14 mouse cellular contexts compared by ENCODE assay signal in genomic region chr2:180987432-180988030, GRCm38 (mm10). TPM values are rescaled to one million over a fixed set of nuclear protein-coding genes. Genes with fewer than 3 reads are reported as not detected.
DNase-seq lines count a peak whose midpoint lies in the region; ATAC-seq lines count a peak whose summit lies in the region.
"Had no signal": no experiment of that assay in that cellular context is flagged by ENCODE, and none has a peak within 500 bp of the region (broad histone marks: within the 10 kb centered on the region; RNA-seq: fewer than 3 reads in every experiment).

No protein-coding gene starts in this region.

- H3K9me3 ChIP-seq in heart, embryonic 13.5 days, result no peaks in the 10 kb centered on the region
- H3K9me3 ChIP-seq in embryonic facial prominence, embryonic 10.5 days, result no peaks in the 10 kb centered on the region
- H3K9me3 ChIP-seq: heart, embryonic 15.5 days; liver, embryonic 12.5 days had no signal

- ATAC-seq in heart, embryonic 13.5 days (ENCODE audit: extremely low read depth, insufficient number of reproducible peaks, low FRiP score, low TSS enrichment), result no peak
- ATAC-seq in monocyte, adult 5-6 weeks (replicated peaks; ENCODE audit: insufficient number of reproducible peaks, low FRiP score, low TSS enrichment, poor library complexity, severe bottlenecking), result no peak
- ATAC-seq: liver, embryonic 12.5 days had no signal

- peaks cover 23% of the 10 kb centered on the region for H3K4me1 ChIP-seq in heart, embryonic 13.5 days
- peaks cover 18% of the 10 kb centered on the region for H3K4me1 ChIP-seq in embryonic facial prominence, embryonic 10.5 days
- H3K4me1 ChIP-seq: liver, embryonic 12.5 days had no signal

- 23% methylated on average over 5 of the region's 5 CpGs for WGBS in heart, embryonic 13.5 days
- WGBS in embryonic facial prominence, embryonic 10.5 days, result 27% methylated on average over 5 of the region's 5 CpGs

- 0 out of 2 replicates have a peak overlapping the region, but pooled peaks have one; percentile 25 for H3K9ac ChIP-seq in heart, embryonic 13.5 days
- H3K9ac ChIP-seq: heart, embryonic 15.5 days; liver, embryonic 12.5 days had no signal

- H3K4me3 ChIP-seq in heart, embryonic 13.5 days, result no peak overlapping the region
- no peak overlapping the region for H3K4me3 ChIP-seq in embryonic facial prominence, embryonic 10.5 days
- H3K4me3 ChIP-seq: heart, embryonic 15.5 days; liver, embryonic 12.5 days had no signal

- no peak overlapping the region for H3K4me2 ChIP-seq in heart, embryonic 13.5 days
- H3K4me2 ChIP-seq: heart, embryonic 15.5 days; liver, embryonic 12.5 days had no signal

- DNase-seq in heart, adult 8-10 months (ENCODE audit: low spot score), result no peak
- DNase-seq in Muller cell, postnatal 12 days (ENCODE audit: inconsistent ontology term), result peak; percentile 49
- DNase-seq in embryonic facial prominence, embryonic 10.5 days (ENCODE audit: low spot score), result peak; percentile 32
- peak; percentile 62 for DNase-seq in mesoderm, embryonic 11.5 days (ENCODE audit: low read depth, low spot score)
- DNase-seq in cerebellum, postnatal 36 days, result no peak
- DNase-seq in spleen, postnatal 36 days (ENCODE audit: low spot score in 2 of 2), result no peak
- DNase-seq: adrenal gland, postnatal 36 days; cerebellum, adult 18-20 months; kidney, adult 9 months; lung, postnatal 4 days had no signal

- H3K36me3 ChIP-seq in heart, embryonic 13.5 days, result peaks cover 21% of the 10 kb centered on the region
- peaks cover 24% of the 10 kb centered on the region for H3K36me3 ChIP-seq in embryonic facial prominence, embryonic 10.5 days (replicated peaks)

- H3K27me3 ChIP-seq in heart, embryonic 13.5 days (replicated peaks), result no peaks in the 10 kb centered on the region
- no peaks in the 10 kb centered on the region for H3K27me3 ChIP-seq in embryonic facial prominence, embryonic 10.5 days (replicated peaks; ENCODE audit: low read depth, poor library complexity, severe bottlenecking)
- H3K27me3 ChIP-seq: heart, embryonic 15.5 days; liver, embryonic 12.5 days had no signal

- no peak overlapping the region; the same call in 1 of the 2 replicates for H3K27ac ChIP-seq in heart, embryonic 13.5 days (replicated peaks)
- H3K27ac ChIP-seq in embryonic facial prominence, embryonic 10.5 days (replicated peaks), result peak overlapping the region; percentile 65
- H3K27ac ChIP-seq: heart, embryonic 15.5 days; liver, embryonic 12.5 days had no signal

RNA-seq across cellular contexts. Expression of gene Col20a1, which starts 1.2 kb away (rescaled TPM):
- 0.24 and 0.33 TPM in 2 replicates for polyA plus RNA-seq in heart, embryonic 13.5 days (2015; fragmentation: Nextera tagmentation; extraction: Ambion mirVana)
- under 1 TPM; 0.19 to 0.75 (median 0.28) TPM for total RNA-seq in heart, adult 8-10 months (2022)
- 0.26 and 0.62 TPM in 2 replicates for polyA plus RNA-seq in embryonic facial prominence, embryonic 10.5 days (2016; fragmentation: Nextera tagmentation; extraction: Ambion mirVana)
- total RNA-seq in monocyte, adult 5-6 weeks (2017), result 0.68 to 1.5 TPM (median 1.1 TPM) in 3 replicates

RNA-seq across cellular contexts. Expression of gene Arfgap1, which starts 20.5 kb away (rescaled TPM):
- polyA plus RNA-seq in heart, embryonic 13.5 days (2015; fragmentation: Nextera tagmentation; extraction: Ambion mirVana), result 80.0 and 82.9 TPM in 2 replicates
- total RNA-seq in heart, adult 8-10 months (2022), result 10 to 100 TPM; 28.1 to 35.6 (median 33.2) TPM
- polyA plus RNA-seq in embryonic facial prominence, embryonic 10.5 days (2016; fragmentation: Nextera tagmentation; extraction: Ambion mirVana), result 87.3 and 87.7 TPM in 2 replicates
- total RNA-seq in monocyte, adult 5-6 weeks (2017), result 57.8 to 60.2 TPM (median 58.8 TPM) in 3 replicates

RNA-seq across cellular contexts. Expression of gene Nkain4, which starts 33.0 kb away (rescaled TPM):
- polyA plus RNA-seq in heart, embryonic 13.5 days (2015; fragmentation: Nextera tagmentation; extraction: Ambion mirVana), result 47.3 and 49.3 TPM in 2 replicates
- 10 to 100 TPM in 1 of 4 experiments, 1 to 10 TPM in 3; 6.6 to 12.0 (median 6.7) TPM for total RNA-seq in heart, adult 8-10 months (2022)
- polyA plus RNA-seq in embryonic facial prominence, embryonic 10.5 days (2016; fragmentation: Nextera tagmentation; extraction: Ambion mirVana), result 22.2 and 26.6 TPM in 2 replicates
- total RNA-seq in monocyte, adult 5-6 weeks (2017), result not detected in 3 replicates

RNA-seq across cellular contexts. Expression of gene Chrna4, which starts 55.8 kb away (rescaled TPM):
- 0.37 and 0.48 TPM in 2 replicates for polyA plus RNA-seq in heart, embryonic 13.5 days (2015; fragmentation: Nextera tagmentation; extraction: Ambion mirVana)
- not detected for total RNA-seq in heart, adult 8-10 months (2022)
- 5.5 and 6.7 TPM in 2 replicates for polyA plus RNA-seq in embryonic facial prominence, embryonic 10.5 days (2016; fragmentation: Nextera tagmentation; extraction: Ambion mirVana)
- not detected in 3 replicates for total RNA-seq in monocyte, adult 5-6 weeks (2017)

RNA-seq across cellular contexts. Expression of gene Birc7, which starts 58.7 kb away (rescaled TPM):
- 0.44 and 0.47 TPM in 2 replicates for polyA plus RNA-seq in heart, embryonic 13.5 days (2015; fragmentation: Nextera tagmentation; extraction: Ambion mirVana)
- total RNA-seq in heart, adult 8-10 months (2022), result not detected
- polyA plus RNA-seq in embryonic facial prominence, embryonic 10.5 days (2016; fragmentation: Nextera tagmentation; extraction: Ambion mirVana), result 0.31 and 0.34 TPM in 2 replicates
- not detected in 3 replicates for total RNA-seq in monocyte, adult 5-6 weeks (2017)
- total RNA-seq: adrenal gland, postnatal 36 days had no signal
- polyA plus RNA-seq: heart, embryonic 15.5 days; liver, embryonic 12.5 days had no signal

Comparison
In these comparisons a context has a peak if more than half of its experiments do, and no peak if none do; other contexts are left out.
1. DNase-seq: peak in Muller cell, postnatal 12 days (single experiment), embryonic facial prominence, embryonic 10.5 days (single experiment) and mesoderm, embryonic 11.5 days (single experiment); none in heart, adult 8-10 months (single experiment), cerebellum, postnatal 36 days (0 of 2) and spleen, postnatal 36 days (0 of 2).